Mouse (Mus musculus): ENCODE data around the gene Dnah7a. TPM values are rescaled to one million over a fixed set of nuclear protein-coding genes. Genes with fewer than 3 reads are reported as not detected.
A peak's percentile ranks its signal among the peaks of the same experiment; 100 is the strongest.
"Not testable (repeated sequence)": the region's sequence is repeated elsewhere in the genome, so short reads cannot be mapped to it uniquely, and the experiment has no call there.

Gene Dnah7a
- polyA plus RNA-seq, 1 experiment from 2014 or later: 0.93 TPM

GRCm38 (mm10) chr1:53472084-53472483 lies 234.5 kb downstream of the Dnah7a start:
- 73% methylated on average over 1 of the region's 1 CpGs for WGBS
- H3K9ac ChIP-seq; H3K4me1 ChIP-seq; H3K9me3 ChIP-seq; H3K27ac ChIP-seq; H3K4me3 ChIP-seq; H3K4me2 ChIP-seq; H3K36me3 ChIP-seq; ATAC-seq (ENCODE audit: insufficient number of reproducible peaks, low FRiP score, low TSS enrichment, low read depth); H3K27me3 ChIP-seq: not testable (repeated sequence)

GRCm38 (mm10) chr1:53467325-53467670 lies 239.3 kb downstream of the Dnah7a start:
- H3K36me3 ChIP-seq: no peaks in the 10 kb centered on the region
- 53% methylated on average over 2 of the region's 2 CpGs for WGBS
- H3K27ac ChIP-seq: no peak overlapping the region
- H3K4me1 ChIP-seq: no peaks in the 10 kb centered on the region
- no peak overlapping the region for H3K4me3 ChIP-seq
- H3K27me3 ChIP-seq: no peaks in the 10 kb centered on the region
- ATAC-seq (ENCODE audit: insufficient number of reproducible peaks, low FRiP score, low TSS enrichment, low read depth): no peak
- no peak overlapping the region for H3K9ac ChIP-seq
- no peaks in the 10 kb centered on the region for H3K9me3 ChIP-seq
- H3K4me2 ChIP-seq: no peak overlapping the region

GRCm38 (mm10) chr1:53466524-53467324 lies 239.9 kb downstream of the Dnah7a start:
- 48% methylated on average over 4 of the region's 4 CpGs for WGBS
- H3K27ac ChIP-seq; H3K4me1 ChIP-seq; H3K4me3 ChIP-seq; H3K27me3 ChIP-seq; ATAC-seq (ENCODE audit: insufficient number of reproducible peaks, low FRiP score, low TSS enrichment, low read depth); H3K36me3 ChIP-seq; H3K4me2 ChIP-seq; H3K9ac ChIP-seq; H3K9me3 ChIP-seq: not testable (repeated sequence)

GRCm38 (mm10) chr1:53439173-53439572 lies 267.4 kb downstream of the Dnah7a start:
- not testable (repeated sequence) for H3K36me3 ChIP-seq; H3K27ac ChIP-seq; H3K4me2 ChIP-seq; H3K9ac ChIP-seq; ATAC-seq (ENCODE audit: insufficient number of reproducible peaks, low FRiP score, low TSS enrichment, low read depth); H3K4me3 ChIP-seq; H3K9me3 ChIP-seq; H3K4me1 ChIP-seq; H3K27me3 ChIP-seq
- 72% methylated on average over 3 of the region's 3 CpGs for WGBS

- H3K27ac ChIP-seq; H3K9me3 ChIP-seq; H3K4me3 ChIP-seq; ATAC-seq (ENCODE audit: insufficient number of reproducible peaks, low FRiP score, low TSS enrichment, low read depth); H3K27me3 ChIP-seq; H3K36me3 ChIP-seq; H3K4me2 ChIP-seq; H3K4me1 ChIP-seq; H3K9ac ChIP-seq: not testable (repeated sequence)
- WGBS: 32% methylated on average over 2 of the region's 2 CpGs
Observed at GRCm38 (mm10) chr1:53432433-53432832, 274.2 kb downstream of the Dnah7a start.

- WGBS: 44% methylated on average over 3 of the region's 3 CpGs
- no peak for ATAC-seq (ENCODE audit: insufficient number of reproducible peaks, low FRiP score, low TSS enrichment, low read depth)
- Histone ChIP-seq H3K9ac (no peak overlapping the region), H3K9me3 (no peaks in the 10 kb centered on the region), H3K27ac (no peak overlapping the region), H3K4me2 (no peak overlapping the region), H3K36me3 (no peaks in the 10 kb centered on the region), H3K27me3 (no peaks in the 10 kb centered on the region), H3K4me3 (no peak overlapping the region), H3K4me1 (no peaks in the 10 kb centered on the region)
Observed at GRCm38 (mm10) chr1:53405803-53406325, 300.7 kb downstream of the Dnah7a start.

- H3K27me3 ChIP-seq; H3K4me1 ChIP-seq; H3K9ac ChIP-seq; H3K36me3 ChIP-seq; H3K9me3 ChIP-seq; ATAC-seq (ENCODE audit: insufficient number of reproducible peaks, low FRiP score, low TSS enrichment, low read depth): not testable (repeated sequence)
- Histone ChIP-seq H3K4me3 (peak overlapping the region; percentile 23), H3K27ac (peak overlapping the region; percentile 63), H3K4me2 (peak overlapping the region; percentile 35)
- 26% methylated on average over 21 of the region's 21 CpGs for WGBS
Observed at GRCm38 (mm10) chr1:53393936-53394760, 312.4 kb downstream of the Dnah7a start.

GRCm38 (mm10) chr1:53388762-53389161 lies 317.8 kb downstream of the Dnah7a start:
- H3K9me3 ChIP-seq: no peaks in the 10 kb centered on the region
- H3K27ac ChIP-seq: no peak overlapping the region
- no peak for ATAC-seq (ENCODE audit: insufficient number of reproducible peaks, low FRiP score, low TSS enrichment, low read depth)
- H3K27me3 ChIP-seq: no peaks in the 10 kb centered on the region
- H3K4me1 ChIP-seq: peaks cover under 1% of the 10 kb centered on the region; the same call in 1 of the 2 replicates
- H3K4me3 ChIP-seq: no peak overlapping the region
- H3K36me3 ChIP-seq: no peaks in the 10 kb centered on the region
- 95% methylated on average over 12 of the region's 14 CpGs for WGBS
- H3K4me2 ChIP-seq: no peak overlapping the region
- H3K9ac ChIP-seq: no peak overlapping the region

GRCm38 (mm10) chr1:53384085-53384688 lies 322.4 kb downstream of the Dnah7a start:
- no peak overlapping the region for H3K9ac ChIP-seq
- no peaks in the 10 kb centered on the region for H3K4me1 ChIP-seq
- no peak overlapping the region for H3K4me3 ChIP-seq
- no peaks in the 10 kb centered on the region for H3K9me3 ChIP-seq
- H3K4me2 ChIP-seq: no peak overlapping the region
- no peaks in the 10 kb centered on the region for H3K36me3 ChIP-seq
- H3K27ac ChIP-seq: no peak overlapping the region
- WGBS: 61% methylated on average over 6 of the region's 6 CpGs
- no peak for ATAC-seq (ENCODE audit: insufficient number of reproducible peaks, low FRiP score, low TSS enrichment, low read depth)
- no peaks in the 10 kb centered on the region for H3K27me3 ChIP-seq

- no peak overlapping the region for H3K4me2 ChIP-seq
- 79% methylated on average over 3 of the region's 3 CpGs for WGBS
Observed at GRCm38 (mm10) chr1:53377731-53378130, 328.9 kb downstream of the Dnah7a start.

GRCm38 (mm10) chr1:53375965-53376364 lies 330.6 kb downstream of the Dnah7a start:
- not testable (repeated sequence) for H3K4me3 ChIP-seq; ATAC-seq (ENCODE audit: insufficient number of reproducible peaks, low FRiP score, low TSS enrichment, low read depth); H3K27ac ChIP-seq; H3K4me1 ChIP-seq; H3K27me3 ChIP-seq; H3K9me3 ChIP-seq; H3K4me2 ChIP-seq; H3K9ac ChIP-seq; H3K36me3 ChIP-seq
- 91% methylated on average over 2 of the region's 2 CpGs for WGBS

More at GRCm38 (mm10) chr1:53377731-53378130, 328.9 kb downstream of the Dnah7a start:
- no peaks in the 10 kb centered on the region for H3K4me1 ChIP-seq
- no peak overlapping the region for H3K27ac ChIP-seq
- H3K36me3 ChIP-seq: no peaks in the 10 kb centered on the region
- H3K9me3 ChIP-seq: no peaks in the 10 kb centered on the region
- no peak for ATAC-seq (ENCODE audit: insufficient number of reproducible peaks, low FRiP score, low TSS enrichment, low read depth)
- H3K27me3 ChIP-seq: no peaks in the 10 kb centered on the region
- H3K4me3 ChIP-seq: no peak overlapping the region
- no peak overlapping the region for H3K9ac ChIP-seq

- no peak overlapping the region for H3K4me3 ChIP-seq
- no peaks in the 10 kb centered on the region for H3K36me3 ChIP-seq
- H3K9me3 ChIP-seq: no peaks in the 10 kb centered on the region
- no peak for ATAC-seq (ENCODE audit: insufficient number of reproducible peaks, low FRiP score, low TSS enrichment, low read depth)
- H3K4me2 ChIP-seq: no peak overlapping the region
- H3K4me1 ChIP-seq: no peaks in the 10 kb centered on the region
- no peak overlapping the region for H3K27ac ChIP-seq
- no peaks in the 10 kb centered on the region for H3K27me3 ChIP-seq
- H3K9ac ChIP-seq: no peak overlapping the region
Observed at GRCm38 (mm10) chr1:53358988-53359387, 347.6 kb downstream of the Dnah7a start.
